Comparison of ENCODE assay signal across 10 mouse cellular contexts in genomic region chr8:111739604-111740003, GRCm38 (mm10). TPM values are rescaled to one million over a fixed set of nuclear protein-coding genes. Genes with fewer than 3 reads are reported as not detected.
DNase-seq lines count a peak whose midpoint lies in the region; ATAC-seq lines count a peak whose summit lies in the region.
"Had no signal": no experiment of that assay in that cellular context is flagged by ENCODE, and none has a peak within 500 bp of the region (broad histone marks: within the 10 kb centered on the region; RNA-seq: fewer than 3 reads in every experiment).

No protein-coding gene starts in this region.

- 62% methylated on average over 7 of the region's 7 CpGs for WGBS in neural tube, embryonic 12.5 days
- 46% methylated on average over 7 of the region's 7 CpGs for WGBS in intestine, embryonic 16.5 days
- WGBS in stomach, embryonic 16.5 days, result 44% methylated on average over 7 of the region's 7 CpGs

- peak overlapping the region; percentile 69 for H3K4me2 ChIP-seq in neural tube, embryonic 12.5 days (replicated peaks)
- peak overlapping the region; percentile 30 for H3K4me2 ChIP-seq in intestine, embryonic 16.5 days (ENCODE audit: low read depth, low read length)
- H3K4me2 ChIP-seq in stomach, embryonic 16.5 days (ENCODE audit: low read depth, low read length), result no peak overlapping the region

- no peaks in the 10 kb centered on the region for H3K27me3 ChIP-seq in neural tube, embryonic 12.5 days (replicated peaks)
- H3K27me3 ChIP-seq in intestine, embryonic 16.5 days (replicated peaks; ENCODE audit: control insufficient read depth, insufficient read depth, low read length), result no peaks in the 10 kb centered on the region
- no peaks in the 10 kb centered on the region for H3K27me3 ChIP-seq in stomach, embryonic 16.5 days (ENCODE audit: control insufficient read depth, insufficient read depth, low read length)

- H3K27ac ChIP-seq in neural tube, embryonic 12.5 days, result no peak overlapping the region
- H3K27ac ChIP-seq in intestine, embryonic 16.5 days (ENCODE audit: low read length), result peak overlapping the region; percentile 64
- no peak overlapping the region for H3K27ac ChIP-seq in stomach, embryonic 16.5 days (ENCODE audit: low read length)
- H3K27ac ChIP-seq: left cerebral cortex, adult 2 months had no signal

- no peaks in the 10 kb centered on the region for H3K36me3 ChIP-seq in neural tube, embryonic 12.5 days
- no peaks in the 10 kb centered on the region for H3K36me3 ChIP-seq in intestine, embryonic 16.5 days (ENCODE audit: control insufficient read depth, insufficient read depth, low read length)
- H3K36me3 ChIP-seq in stomach, embryonic 16.5 days (ENCODE audit: control insufficient read depth, insufficient read depth, low read length), result no peaks in the 10 kb centered on the region

- H3K9me3 ChIP-seq in neural tube, embryonic 12.5 days, result no peaks in the 10 kb centered on the region
- no peaks in the 10 kb centered on the region for H3K9me3 ChIP-seq in intestine, embryonic 16.5 days (ENCODE audit: control insufficient read depth, low read length)
- no peaks in the 10 kb centered on the region for H3K9me3 ChIP-seq in stomach, embryonic 16.5 days (replicated peaks; ENCODE audit: control insufficient read depth, low read length)

- H3K4me3 ChIP-seq in neural tube, embryonic 12.5 days, result no peak overlapping the region
- H3K4me3 ChIP-seq in intestine, embryonic 16.5 days (ENCODE audit: low read length), result no peak overlapping the region
- H3K4me3 ChIP-seq in stomach, embryonic 16.5 days (replicated peaks; ENCODE audit: low read length), result no peak overlapping the region
- H3K4me3 ChIP-seq: left cerebral cortex, adult 2 months had no signal

- peak; percentile 40 for DNase-seq in cerebellum, adult 9-11 months
- DNase-seq in neural tube, embryonic 10.5 days (ENCODE audit: extremely low spot score, low spot score), result no peak
- no peak for DNase-seq in gastrocnemius, adult 18-20 months (ENCODE audit: low spot score)
- no peak for DNase-seq in right cerebral cortex, postnatal 10 days (ENCODE audit: low spot score in 2 of 2)
- DNase-seq: embryo, embryonic 11 days had no signal

- peak overlapping the region; percentile 22; the same call in 1 of the 2 replicates for H3K9ac ChIP-seq in neural tube, embryonic 12.5 days
- peak overlapping the region; percentile 31; the same call in 1 of the 2 replicates for H3K9ac ChIP-seq in intestine, embryonic 16.5 days (ENCODE audit: low read depth, low read length)
- H3K9ac ChIP-seq in stomach, embryonic 16.5 days (ENCODE audit: low read length), result peak overlapping the region; percentile 10; the same call in 1 of the 2 replicates

- peaks cover 90% of the 10 kb centered on the region for H3K4me1 ChIP-seq in neural tube, embryonic 12.5 days
- H3K4me1 ChIP-seq in intestine, embryonic 16.5 days (ENCODE audit: control insufficient read depth, insufficient read depth, low read length), result peaks cover 79% of the 10 kb centered on the region
- H3K4me1 ChIP-seq in stomach, embryonic 16.5 days (ENCODE audit: control insufficient read depth, insufficient read depth, low read length), result peaks cover 71% of the 10 kb centered on the region

- ATAC-seq in cerebellum, adult (ENCODE audit: insufficient number of reproducible peaks, low FRiP score, low TSS enrichment), result no peak
- ATAC-seq in neural tube, embryonic 12.5 days (ENCODE audit: low FRiP score, low read depth), result no peak
- ATAC-seq in intestine, embryonic 16.5 days, result peak; percentile 21; the same call in 1 of the 2 replicates
- ATAC-seq in stomach, embryonic 16.5 days (ENCODE audit: insufficient read depth, low FRiP score), result no peak

RNA-seq across cellular contexts. Expression of gene Bcar1, which starts 4.0 kb away (rescaled TPM):
- 55.9 and 61.5 TPM in 2 replicates for polyA plus RNA-seq in neural tube, embryonic 12.5 days (2016; fragmentation: Nextera tagmentation; extraction: Ambion mirVana)
- 44.6 and 48.5 TPM in 2 replicates for polyA plus RNA-seq in intestine, embryonic 16.5 days (2015; fragmentation: Nextera tagmentation; extraction: Ambion mirVana)
- 38.5 and 44.6 TPM in 2 replicates for polyA plus RNA-seq in stomach, embryonic 16.5 days (2015; fragmentation: Nextera tagmentation; extraction: Ambion mirVana)
- 10 to 100 TPM; 10.6 to 10.8 TPM for total RNA-seq in gastrocnemius, adult 18-20 months (2021)

RNA-seq across cellular contexts. Expression of gene Ctrb1, which starts 48.8 kb away (rescaled TPM):
- polyA plus RNA-seq in neural tube, embryonic 12.5 days (2016; fragmentation: Nextera tagmentation; extraction: Ambion mirVana), result not detected in 2 replicates
- 1,904 and 2,500 TPM in 2 replicates for polyA plus RNA-seq in intestine, embryonic 16.5 days (2015; fragmentation: Nextera tagmentation; extraction: Ambion mirVana)
- 3,395 and 3,754 TPM in 2 replicates for polyA plus RNA-seq in stomach, embryonic 16.5 days (2015; fragmentation: Nextera tagmentation; extraction: Ambion mirVana)
- under 1 TPM in 1 of 2 experiments, not detected in 1; 0.71 TPM for total RNA-seq in gastrocnemius, adult 18-20 months (2021)
- total RNA-seq: left cerebral cortex, adult 2 months had no signal

Comparison
In these comparisons a context has a peak if more than half of its experiments do, and no peak if none do; other contexts are left out.
1. RNA of gene Ctrb1, which starts 48.8 kb away (polyA plus RNA-seq): 3,395 to 3,754 TPM in stomach, embryonic 16.5 days and 1,904 to 2,500 TPM in intestine, embryonic 16.5 days; not detected in neural tube, embryonic 12.5 days; every median in the first group is over 1,000 times any median in the second.
2. Peak in every context shown above with its lines, with median percentiles within 50 percentile points of each other: H3K9ac ChIP-seq.